Mouse (Mus musculus) hindbrain, embryonic 14.5 days (tissue): ENCODE results near the gene Hpgds. TPM values are rescaled to one million over a fixed set of nuclear protein-coding genes. Genes with fewer than 3 reads are reported as not detected.

Experiments used
- ATAC-seq: fragments of 200-750 bp; cut with Nextera tagmentation; 2 replicates; pipeline ENCODE4 v1.8.0; 2017; ENCODE audit warnings: moderate number of reproducible peaks, mild to moderate bottlenecking, moderate TSS enrichment, moderate library complexity; ENCODE audit not compliant: low FRiP score
- DNase-seq: peaks from one replicate; pipeline ENCODE4 v3.0.0-alpha.2; 2015; ENCODE audit warnings: low spot score
- H3K27ac ChIP-seq: fragments of 300-500 bp; sonication (generic); 2 replicates; pipeline ENCODE4 v1.5.1; 2014; ENCODE audit warnings: mild to moderate bottlenecking, moderate library complexity
- H3K27me3 ChIP-seq: fragments of 300-500 bp; sonication (generic); 2 replicates; pipeline ENCODE4 v1.6.1; 2014; ENCODE audit warnings: mild to moderate bottlenecking, low read length, mixed read lengths; ENCODE audit not compliant: control insufficient read depth, insufficient read depth
- H3K36me3 ChIP-seq: fragments of 300-500 bp; sonication (generic); replicated peaks from 2 replicates; pipeline ENCODE4 v1.6.1; 2014; ENCODE audit not compliant: control insufficient read depth, insufficient read depth
- H3K4me1 ChIP-seq: fragments of 300-500 bp; sonication (generic); replicated peaks from 2 replicates; pipeline ENCODE4 v1.6.1; 2014; ENCODE audit warnings: antibody characterized with exemption, low read length, mixed read lengths; ENCODE audit not compliant: control insufficient read depth, insufficient read depth
- H3K4me2 ChIP-seq: fragments of 300-500 bp; sonication (generic); replicated peaks from 2 replicates; pipeline ENCODE4 v1.6.1; 2014; ENCODE audit warnings: mild to moderate bottlenecking, moderate library complexity
- H3K4me3 ChIP-seq: fragments of 300-500 bp; sonication (generic); replicated peaks from 2 replicates; pipeline ENCODE4 v1.5.1; 2014; ENCODE audit warnings: mild to moderate bottlenecking, low read length
- H3K9ac ChIP-seq: fragments of 300-500 bp; sonication (generic); 2 replicates; pipeline ENCODE4 v1.6.1; 2014
- H3K9me3 ChIP-seq: fragments of 300-500 bp; sonication (generic); 2 replicates; pipeline ENCODE4 v1.6.1; 2016; ENCODE audit warnings: low read length; ENCODE audit not compliant: control insufficient read depth
- WGBS: fragments of 180-500 bp; shearing (Covaris S2); extraction: QIAGEN DNeasy Blood & Tissue Kit; methylation state at CpG from one replicate; pipeline ENCODE4 v1.1.7; 2014; 5-methylcytosine and 5-hydroxymethylcytosine counted together
- polyA plus RNA-seq: library from polyadenylated mRNA; unstranded; fragments of >200 nt; fragmentation: Nextera tagmentation; extraction: Ambion mirVana; gene quantifications from 2 replicates; pipeline ENCODE4 v1.2.1, GENCODE M21; 2014

Gene Hpgds
- polyA plus RNA-seq, 1 experiment from 2014 or later: 3.7 TPM

- no peaks in the 10 kb centered on the region for H3K27me3 ChIP-seq
- H3K9ac ChIP-seq: no peak overlapping the region
- no peak overlapping the region for H3K27ac ChIP-seq
- no peaks in the 10 kb centered on the region for H3K9me3 ChIP-seq
- ATAC-seq (no peak; the same call in 1 of the 2 replicates), DNase-seq (no peak)
- no peaks in the 10 kb centered on the region for H3K36me3 ChIP-seq
- 48% methylated on average over 6 of the region's 6 CpGs for WGBS
- 0 out of 2 replicates have a peak, but pooled peaks cover 10% of the 10 kb centered on the region for H3K4me1 ChIP-seq
- H3K4me2 ChIP-seq: no peak overlapping the region
- no peak overlapping the region for H3K4me3 ChIP-seq
Observed at GRCm38 (mm10) chr6:65140750-65141243, 3.9 kb downstream of the Hpgds start.

- Histone ChIP-seq H3K4me1 (0 out of 2 replicates have a peak, but pooled peaks cover 10% of the 10 kb centered on the region), H3K27ac (no peak overlapping the region), H3K36me3 (no peaks in the 10 kb centered on the region), H3K27me3 (no peaks in the 10 kb centered on the region), H3K9me3 (no peaks in the 10 kb centered on the region), H3K4me2 (no peak overlapping the region), H3K9ac (no peak overlapping the region), H3K4me3 (no peak overlapping the region)
- WGBS: 33% methylated on average over 5 of the region's 5 CpGs
- no peak for DNase-seq
- peak; percentile 49 for ATAC-seq
Observed at GRCm38 (mm10) chr6:65140082-65140749, 4.5 kb downstream of the Hpgds start.

- Histone ChIP-seq H3K4me1 (no peaks in the 10 kb centered on the region), H3K4me2 (no peak overlapping the region), H3K36me3 (no peaks in the 10 kb centered on the region), H3K9ac (no peak overlapping the region), H3K4me3 (no peak overlapping the region), H3K27me3 (no peaks in the 10 kb centered on the region), H3K9me3 (no peaks in the 10 kb centered on the region), H3K27ac (peak overlapping the region; percentile 67; the same call in 1 of the 2 replicates)
- DNase-seq (no peak), ATAC-seq (no peak)
- 56% methylated on average over 1 of the region's 1 CpGs for WGBS
Observed at GRCm38 (mm10) chr6:65138243-65138642, 6.5 kb downstream of the Hpgds start.

GRCm38 (mm10) chr6:65137802-65138201 is 6.9 kb downstream of the Hpgds start:
- H3K27me3 ChIP-seq: no peaks in the 10 kb centered on the region
- no peaks in the 10 kb centered on the region for H3K9me3 ChIP-seq
- ATAC-seq: no peak
- H3K36me3 ChIP-seq: no peaks in the 10 kb centered on the region
- no peaks in the 10 kb centered on the region for H3K4me1 ChIP-seq
- no peak overlapping the region for H3K4me3 ChIP-seq
- peak overlapping the region; percentile 67; the same call in 1 of the 2 replicates for H3K27ac ChIP-seq
- H3K9ac ChIP-seq: no peak overlapping the region
- no peak overlapping the region for H3K4me2 ChIP-seq
- peak; percentile 40 for DNase-seq
- WGBS: 27% methylated on average over 2 of the region's 2 CpGs

GRCm38 (mm10) chr6:65132376-65132775 is 12.3 kb downstream of the Hpgds start:
- Histone ChIP-seq H3K4me3 (no peak overlapping the region), H3K4me1 (no peaks in the 10 kb centered on the region), H3K27ac (no peak overlapping the region), H3K36me3 (no peaks in the 10 kb centered on the region), H3K27me3 (no peaks in the 10 kb centered on the region), H3K4me2 (no peak overlapping the region), H3K9me3 (no peaks in the 10 kb centered on the region), H3K9ac (no peak overlapping the region)
- ATAC-seq (peak; percentile 54; the same call in 1 of the 2 replicates), DNase-seq (peak; percentile 29)
- WGBS: 30% methylated on average over 6 of the region's 6 CpGs

- Histone ChIP-seq H3K9ac (no peak overlapping the region), H3K36me3 (0 out of 2 replicates have a peak, but pooled peaks cover 4% of the 10 kb centered on the region), H3K27me3 (no peaks in the 10 kb centered on the region), H3K4me3 (no peak overlapping the region), H3K27ac (no peak overlapping the region), H3K4me1 (no peaks in the 10 kb centered on the region), H3K9me3 (no peaks in the 10 kb centered on the region), H3K4me2 (no peak overlapping the region)
- ATAC-seq (peak; percentile 42; the same call in 1 of the 2 replicates), DNase-seq (peak; percentile 78)
- 15% methylated on average over 2 of the region's 2 CpGs for WGBS
Observed at GRCm38 (mm10) chr6:65126074-65126726, 18.5 kb downstream of the Hpgds start.

- Histone ChIP-seq H3K9ac (no peak overlapping the region), H3K27ac (no peak overlapping the region), H3K4me1 (no peaks in the 10 kb centered on the region), H3K9me3 (no peaks in the 10 kb centered on the region), H3K4me3 (no peak overlapping the region), H3K36me3 (peaks cover 64% of the 10 kb centered on the region), H3K4me2 (no peak overlapping the region), H3K27me3 (no peaks in the 10 kb centered on the region)
- DNase-seq (no peak), ATAC-seq (peak; percentile 42; the same call in 1 of the 2 replicates)
- WGBS: 96% methylated on average over 1 of the region's 1 CpGs
Observed at GRCm38 (mm10) chr6:65117540-65117939, 27.2 kb downstream of the Hpgds start.

- Histone ChIP-seq H3K4me3 (no peak overlapping the region), H3K4me2 (no peak overlapping the region), H3K27ac (no peak overlapping the region), H3K36me3 (peaks cover 86% of the 10 kb centered on the region), H3K27me3 (no peaks in the 10 kb centered on the region), H3K9ac (no peak overlapping the region), H3K9me3 (no peaks in the 10 kb centered on the region), H3K4me1 (no peaks in the 10 kb centered on the region)
- WGBS: 94% methylated on average over 2 of the region's 2 CpGs
- DNase-seq (no peak), ATAC-seq (no peak)
Observed at GRCm38 (mm10) chr6:65114902-65115301, 29.8 kb downstream of the Hpgds start.

GRCm38 (mm10) chr6:65079139-65079538 is 65.6 kb downstream of the Hpgds start:
- Histone ChIP-seq H3K36me3 (peaks cover 69% of the 10 kb centered on the region), H3K9me3 (no peaks in the 10 kb centered on the region), H3K27me3 (no peaks in the 10 kb centered on the region), H3K4me1 (no peaks in the 10 kb centered on the region), H3K27ac (no peak overlapping the region), H3K9ac (no peak overlapping the region), H3K4me3 (no peak overlapping the region), H3K4me2 (no peak overlapping the region)
- ATAC-seq (no peak), DNase-seq (peak; percentile 56)
- 98% methylated on average over 1 of the region's 1 CpGs for WGBS
